Mouse (Mus musculus): ENCODE measurements around the gene Dusp23. TPM values are rescaled to one million over a fixed set of nuclear protein-coding genes. Genes with fewer than 3 reads are reported as not detected.

The Dusp23 gene
- polyA plus RNA-seq, 1 experiment from 2014 or later: 8.2 TPM

DNA sequence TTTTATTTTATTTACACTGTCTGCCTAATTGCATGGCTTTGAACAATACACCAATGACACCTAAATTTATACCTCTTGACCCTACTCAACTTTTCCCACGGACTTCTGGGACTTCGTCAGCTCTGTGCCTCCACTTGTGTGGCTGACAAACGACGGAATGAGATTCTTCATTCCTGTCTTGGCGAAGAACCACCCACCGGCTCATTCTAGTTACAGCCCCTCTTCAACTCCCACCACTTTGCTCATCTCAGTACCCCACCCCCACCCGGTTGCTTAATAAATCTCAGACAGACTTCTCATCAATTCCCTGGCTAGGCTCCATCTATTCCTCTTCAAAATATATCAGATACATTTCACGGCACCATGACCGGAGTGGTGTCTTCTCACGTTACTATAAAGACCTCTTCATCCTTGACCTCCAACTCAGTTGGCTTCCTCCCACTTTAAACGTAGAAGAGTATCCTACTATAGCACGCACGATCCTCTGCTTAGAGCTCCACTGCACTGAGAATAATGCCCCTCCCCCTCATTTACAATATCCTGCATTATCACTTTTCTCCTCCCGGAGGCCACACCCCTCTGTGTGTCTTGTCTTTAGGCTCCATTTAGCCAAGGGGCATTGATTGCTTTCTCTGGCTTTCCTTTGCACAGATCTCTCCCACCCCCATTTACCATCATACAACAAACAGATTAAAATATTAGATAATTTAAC is 15.2 kb downstream of the Dusp23 start:
- Histone ChIP-seq H3K9me3 (ENCODE audit: control insufficient read depth, low read length) (no peaks in the 10 kb centered on the region), H3K36me3 (ENCODE audit: control insufficient read depth, insufficient read depth, low read length) (no peaks in the 10 kb centered on the region), H3K27ac (ENCODE audit: low read depth, low read length) (no peak overlapping the region), H3K4me3 (ENCODE audit: low read depth, low read length) (no peak overlapping the region), H3K4me1 (replicated peaks; ENCODE audit: control insufficient read depth, insufficient read depth, low read length) (no peaks in the 10 kb centered on the region), H3K9ac (ENCODE audit: low read depth, low read length) (no peak overlapping the region), H3K27me3 (replicated peaks; ENCODE audit: control insufficient read depth, insufficient read depth, low read length) (0 out of 2 replicates have a peak, but pooled peaks cover 3% of the 10 kb centered on the region), H3K4me2 (no peak overlapping the region; the same call in 1 of the 2 replicates)
- ATAC-seq (replicated peaks; ENCODE audit: low FRiP score) (peak; percentile 27; the same call in 1 of the 2 replicates), DNase-seq (ENCODE audit: low spot score) (peak; percentile 26)
- WGBS: 41% methylated on average over 14 of the region's 14 CpGs

DNA sequence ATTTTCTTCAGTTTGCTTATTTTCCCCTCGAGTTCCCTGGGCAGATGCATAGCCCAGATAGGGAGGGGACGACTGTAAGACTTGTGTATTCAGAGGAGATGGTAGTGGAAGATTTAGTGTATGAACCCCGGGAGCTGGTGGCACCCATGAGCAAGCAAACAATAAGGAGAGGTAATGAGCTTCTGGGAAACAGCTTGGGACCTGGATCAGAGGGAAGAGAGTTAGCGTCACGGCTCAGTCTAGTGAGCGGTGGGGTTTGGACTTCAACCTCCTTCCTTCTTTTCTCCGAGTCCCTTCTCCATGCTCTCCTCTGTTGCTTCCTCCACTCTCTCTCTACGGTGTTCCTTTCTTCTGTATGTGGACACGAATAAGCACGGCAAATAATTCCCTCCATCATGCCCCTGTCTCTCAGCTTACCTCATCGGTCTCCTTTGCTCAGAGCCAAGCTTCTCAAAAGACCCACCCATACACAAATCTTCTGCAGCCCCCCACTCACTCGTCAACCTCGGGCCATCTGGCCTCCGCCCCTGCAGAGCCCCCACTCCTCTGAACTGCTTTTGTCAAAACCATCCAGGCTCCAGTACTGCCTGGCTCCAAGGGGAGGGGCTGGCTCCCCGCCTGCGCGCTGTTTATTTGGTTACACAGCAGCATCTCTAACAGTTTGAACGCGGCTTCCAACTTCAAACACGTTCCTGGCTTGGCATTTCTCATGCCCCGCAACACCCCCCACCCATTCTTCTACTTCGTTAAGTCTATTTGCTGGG is 16.0 kb downstream of the Dusp23 start:
- Histone ChIP-seq H3K4me1 (replicated peaks; ENCODE audit: control insufficient read depth, insufficient read depth, low read length) (no peaks in the 10 kb centered on the region), H3K9me3 (ENCODE audit: control insufficient read depth, low read length) (no peaks in the 10 kb centered on the region), H3K27me3 (replicated peaks; ENCODE audit: control insufficient read depth, insufficient read depth, low read length) (0 out of 2 replicates have a peak, but pooled peaks cover 3% of the 10 kb centered on the region), H3K4me2 (peak overlapping the region; percentile 42), H3K27ac (ENCODE audit: low read depth, low read length) (no peak overlapping the region), H3K9ac (ENCODE audit: low read depth, low read length) (no peak overlapping the region), H3K4me3 (ENCODE audit: low read depth, low read length) (no peak overlapping the region), H3K36me3 (ENCODE audit: control insufficient read depth, insufficient read depth, low read length) (no peaks in the 10 kb centered on the region)
- DNase-seq (ENCODE audit: low spot score): peak; percentile 31
- no peak for ATAC-seq (replicated peaks; ENCODE audit: low FRiP score)
- WGBS: 25% methylated on average over 22 of the region's 22 CpGs

DNA sequence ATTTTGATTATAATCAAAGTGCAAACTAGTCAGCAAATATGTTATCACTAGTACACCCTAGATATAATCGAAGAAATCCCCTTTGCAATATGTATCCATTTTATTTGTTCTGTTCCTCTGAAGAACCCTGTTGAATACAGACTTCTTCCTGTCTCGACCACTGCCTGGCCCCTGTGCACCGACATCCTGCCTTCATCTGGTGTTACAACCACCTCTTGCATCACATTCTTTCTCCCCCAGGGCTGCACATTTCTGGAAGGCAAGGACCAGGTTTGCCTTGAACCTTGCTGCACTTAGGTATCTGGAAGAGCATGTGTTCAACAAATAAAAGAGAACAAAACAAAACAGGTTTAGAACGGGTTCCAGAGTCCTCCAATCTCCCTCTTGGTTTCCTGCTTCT is 17.4 kb downstream of the Dusp23 start:
- no peaks in the 10 kb centered on the region for H3K4me1 ChIP-seq (replicated peaks; ENCODE audit: control insufficient read depth, insufficient read depth, low read length)
- ATAC-seq (replicated peaks; ENCODE audit: low FRiP score): no peak
- DNase-seq (ENCODE audit: low spot score): no peak
- no peaks in the 10 kb centered on the region for H3K36me3 ChIP-seq (ENCODE audit: control insufficient read depth, insufficient read depth, low read length)
- no peak overlapping the region for H3K4me3 ChIP-seq (ENCODE audit: low read depth, low read length)
- 0 out of 2 replicates have a peak, but pooled peaks cover 3% of the 10 kb centered on the region for H3K27me3 ChIP-seq (replicated peaks; ENCODE audit: control insufficient read depth, insufficient read depth, low read length)
- no peak overlapping the region for H3K4me2 ChIP-seq
- H3K27ac ChIP-seq (ENCODE audit: low read depth, low read length): no peak overlapping the region
- H3K9me3 ChIP-seq (ENCODE audit: control insufficient read depth, low read length): no peaks in the 10 kb centered on the region
- H3K9ac ChIP-seq (ENCODE audit: low read depth, low read length): no peak overlapping the region
- 56% methylated on average over 4 of the region's 4 CpGs for WGBS

DNA sequence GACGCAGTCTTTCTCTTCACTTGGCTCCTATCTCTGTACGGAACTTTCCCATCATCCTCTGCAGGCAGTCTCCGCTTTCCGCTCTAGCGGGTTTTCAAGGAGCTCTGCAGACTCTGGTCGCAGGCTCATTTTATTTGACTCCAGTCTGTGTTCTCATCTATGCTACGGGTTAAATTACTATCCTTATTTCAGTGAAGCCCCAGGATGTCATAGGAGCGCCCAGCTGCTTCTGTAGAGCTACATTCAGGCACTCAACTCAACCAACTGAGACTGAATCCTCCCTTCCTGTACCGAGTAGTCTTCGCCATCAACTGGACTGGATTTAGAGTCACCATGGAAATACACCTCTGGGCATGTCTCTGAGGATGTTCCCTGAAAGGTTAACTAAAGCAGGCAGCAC is 18.1 kb downstream of the Dusp23 start:
- Histone ChIP-seq H3K9ac (ENCODE audit: low read depth, low read length) (no peak overlapping the region), H3K4me3 (ENCODE audit: low read depth, low read length) (no peak overlapping the region), H3K9me3 (ENCODE audit: control insufficient read depth, low read length) (no peaks in the 10 kb centered on the region), H3K4me2 (no peak overlapping the region), H3K27me3 (replicated peaks; ENCODE audit: control insufficient read depth, insufficient read depth, low read length) (0 out of 2 replicates have a peak, but pooled peaks cover 3% of the 10 kb centered on the region), H3K27ac (ENCODE audit: low read depth, low read length) (no peak overlapping the region), H3K36me3 (ENCODE audit: control insufficient read depth, insufficient read depth, low read length) (no peaks in the 10 kb centered on the region), H3K4me1 (replicated peaks; ENCODE audit: control insufficient read depth, insufficient read depth, low read length) (no peaks in the 10 kb centered on the region)
- no peak for ATAC-seq (replicated peaks; ENCODE audit: low FRiP score)
- DNase-seq (ENCODE audit: low spot score): no peak
- 85% methylated on average over 10 of the region's 10 CpGs for WGBS

DNA sequence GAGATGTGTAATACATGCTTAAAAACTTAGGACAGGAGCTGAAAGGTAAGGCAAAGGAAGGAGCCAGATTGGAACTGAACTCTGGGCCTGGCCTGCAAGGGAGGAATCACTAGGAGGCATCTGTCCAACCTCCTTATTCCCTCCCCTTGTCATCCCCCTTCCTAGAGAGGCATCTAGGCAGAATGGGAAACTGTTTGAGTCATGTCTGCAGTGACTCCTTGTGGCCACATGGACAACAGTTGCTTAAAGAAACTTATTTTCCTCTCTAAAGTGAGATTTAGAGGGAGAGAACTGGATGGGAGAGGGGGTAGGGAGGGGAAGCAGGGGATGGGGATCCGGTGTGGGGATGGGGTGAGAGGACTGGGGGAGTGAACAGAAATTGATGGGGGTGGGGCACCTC is 20.0 kb downstream of the Dusp23 start:
- 40% methylated on average over 1 of the region's 1 CpGs for WGBS

DNA sequence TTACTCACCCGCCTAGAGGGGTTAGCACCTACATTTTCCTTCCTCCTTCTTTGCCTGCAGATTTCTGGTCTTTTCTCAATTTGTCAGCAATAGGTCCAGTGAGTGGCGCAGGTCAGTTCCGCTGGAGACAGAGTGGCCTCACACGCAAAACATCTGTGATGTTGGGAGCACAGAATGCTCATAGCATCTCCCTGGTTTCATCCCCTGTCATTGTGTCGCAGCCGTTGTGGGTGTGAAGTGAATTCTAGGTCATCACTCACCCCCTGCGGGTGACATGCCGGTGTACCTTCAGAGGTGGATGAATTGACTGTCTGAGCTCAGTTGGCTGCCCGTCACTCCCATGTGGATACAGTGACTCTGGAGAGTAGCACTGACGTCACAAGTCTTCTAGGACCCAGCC is 21.5 kb downstream of the Dusp23 start:
- H3K4me1 ChIP-seq (replicated peaks; ENCODE audit: control insufficient read depth, insufficient read depth, low read length): no peaks in the 10 kb centered on the region
- no peaks in the 10 kb centered on the region for H3K9me3 ChIP-seq (ENCODE audit: control insufficient read depth, low read length)
- H3K27me3 ChIP-seq (replicated peaks; ENCODE audit: control insufficient read depth, insufficient read depth, low read length): no peaks in the 10 kb centered on the region
- DNase-seq (ENCODE audit: low spot score) (no peak), ATAC-seq (replicated peaks; ENCODE audit: low FRiP score) (no peak)
- no peak overlapping the region for H3K4me3 ChIP-seq (ENCODE audit: low read depth, low read length)
- WGBS: 70% methylated on average over 10 of the region's 10 CpGs
- H3K27ac ChIP-seq (ENCODE audit: low read depth, low read length): no peak overlapping the region
- H3K9ac ChIP-seq (ENCODE audit: low read depth, low read length): no peak overlapping the region
- H3K36me3 ChIP-seq (ENCODE audit: control insufficient read depth, insufficient read depth, low read length): no peaks in the 10 kb centered on the region
- no peak overlapping the region for H3K4me2 ChIP-seq

More for the DNA sequence above, 20.0 kb downstream of the Dusp23 start:
- no peak overlapping the region for H3K9ac ChIP-seq (ENCODE audit: low read depth, low read length)
- H3K27me3 ChIP-seq (replicated peaks; ENCODE audit: control insufficient read depth, insufficient read depth, low read length): 0 out of 2 replicates have a peak, but pooled peaks cover 3% of the 10 kb centered on the region
- H3K4me2 ChIP-seq: no peak overlapping the region
- ATAC-seq (replicated peaks; ENCODE audit: low FRiP score) (no peak), DNase-seq (ENCODE audit: low spot score) (no peak)
- H3K27ac ChIP-seq (ENCODE audit: low read depth, low read length): no peak overlapping the region
- H3K36me3 ChIP-seq (ENCODE audit: control insufficient read depth, insufficient read depth, low read length): no peaks in the 10 kb centered on the region
- no peak overlapping the region for H3K4me3 ChIP-seq (ENCODE audit: low read depth, low read length)
- H3K4me1 ChIP-seq (replicated peaks; ENCODE audit: control insufficient read depth, insufficient read depth, low read length): no peaks in the 10 kb centered on the region
- H3K9me3 ChIP-seq (ENCODE audit: control insufficient read depth, low read length): no peaks in the 10 kb centered on the region

DNA sequence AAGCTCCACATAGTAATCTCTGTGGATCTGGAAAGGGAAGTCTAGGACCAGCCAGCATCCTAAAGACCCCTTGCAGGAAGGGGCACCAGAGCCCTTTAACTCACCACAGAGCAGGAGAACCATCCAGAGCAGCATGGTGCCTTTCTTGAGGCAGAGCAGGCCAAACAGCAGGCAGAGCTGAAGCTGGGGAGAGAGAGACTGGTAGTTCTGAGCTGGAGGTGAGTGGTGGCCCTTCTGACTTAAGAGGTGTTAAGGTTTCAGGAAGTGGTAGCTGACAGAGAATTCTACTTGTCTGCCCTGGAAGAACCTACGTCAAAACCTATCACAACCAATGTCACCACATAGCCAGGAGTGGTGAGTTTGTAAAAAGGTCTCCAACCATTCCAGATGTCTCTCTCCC is 30.4 kb downstream of the Dusp23 start, which contains the start of gene Fcrl6:
Gene Fcrl6 (minus strand): TSS at position 226 of the 400 bp plus-strand sequence.
- no peak within 1 kb of the TSS for H3K9ac ChIP-seq (ENCODE audit: low read depth, low read length)
- no peaks in the 10 kb centered on the region for H3K9me3 ChIP-seq (ENCODE audit: control insufficient read depth, low read length)
- 33% methylated on average over 1 of the region's 1 CpGs for WGBS
- H3K4me2 ChIP-seq: no peak within 1 kb of the TSS
- DNase-seq (ENCODE audit: low spot score): no peak
- H3K4me1 ChIP-seq (replicated peaks; ENCODE audit: control insufficient read depth, insufficient read depth, low read length): no peaks in the 10 kb centered on the region
- no peak within 1 kb of the TSS for H3K4me3 ChIP-seq (ENCODE audit: low read depth, low read length)
- no peaks in the 10 kb centered on the region for H3K27me3 ChIP-seq (replicated peaks; ENCODE audit: control insufficient read depth, insufficient read depth, low read length)
- ATAC-seq (replicated peaks; ENCODE audit: low FRiP score): no peak
- no peak within 1 kb of the TSS for H3K27ac ChIP-seq (ENCODE audit: low read depth, low read length)
- no peaks in the 10 kb centered on the region for H3K36me3 ChIP-seq (ENCODE audit: control insufficient read depth, insufficient read depth, low read length)

DNA sequence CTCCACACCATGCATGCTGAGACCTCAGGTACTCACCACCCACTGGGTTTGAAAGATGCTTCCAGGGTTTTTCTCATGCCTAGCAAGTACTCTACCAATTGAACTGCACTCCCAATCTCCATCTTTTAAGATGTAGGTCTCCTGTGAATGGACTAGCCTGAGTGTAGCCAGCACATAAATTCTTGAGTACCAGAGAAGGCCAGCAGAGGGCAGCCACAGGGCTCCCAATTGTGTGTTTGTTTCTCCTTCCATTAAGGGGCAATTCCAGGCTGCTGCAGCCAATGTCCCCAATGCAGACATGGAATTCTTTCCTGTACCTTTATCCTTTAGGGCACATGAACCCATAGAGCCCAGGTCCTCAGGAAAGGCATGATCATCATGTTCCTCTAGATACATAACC is 38.3 kb downstream of the Dusp23 start:
- H3K36me3 ChIP-seq (ENCODE audit: control insufficient read depth, insufficient read depth, low read length): no peaks in the 10 kb centered on the region
- H3K27ac ChIP-seq (ENCODE audit: low read depth, low read length): no peak overlapping the region
- H3K4me2 ChIP-seq: no peak overlapping the region
- H3K9ac ChIP-seq (ENCODE audit: low read depth, low read length): no peak overlapping the region
- H3K4me3 ChIP-seq (ENCODE audit: low read depth, low read length): no peak overlapping the region
- no peaks in the 10 kb centered on the region for H3K4me1 ChIP-seq (replicated peaks; ENCODE audit: control insufficient read depth, insufficient read depth, low read length)
- H3K9me3 ChIP-seq (ENCODE audit: control insufficient read depth, low read length): no peaks in the 10 kb centered on the region
- ATAC-seq (replicated peaks; ENCODE audit: low FRiP score): no peak
- no peaks in the 10 kb centered on the region for H3K27me3 ChIP-seq (replicated peaks; ENCODE audit: control insufficient read depth, insufficient read depth, low read length)
- DNase-seq (ENCODE audit: low spot score): no peak

Data from liver, embryonic 11.5 days (tissue).